Mouse (Mus musculus): ENCODE results near the gene Fmn2. TPM values are rescaled to one million over a fixed set of nuclear protein-coding genes. Genes with fewer than 3 reads are reported as not detected.

The Fmn2 gene
- 10.1 and 12.7 TPM in 2 replicates for polyA plus RNA-seq (2012; rRNA removed)

GRCm38 (mm10) chr1:174501661-174502030 is at the start of gene Fmn2:
Gene Fmn2 (plus strand): TSS chr1:174501825.

Other genes with a start within 250 kb of the Fmn2 start
- gene Olfr419, start 249.8 kb upstream of the Fmn2 start, polyA plus RNA-seq (2012; rRNA removed), result not detected in 2 replicates
- gene Mptx1, start 171.3 kb upstream of the Fmn2 start, polyA plus RNA-seq (2012; rRNA removed), result not detected in 2 replicates
- gene Olfr417, start 136.7 kb upstream of the Fmn2 start, polyA plus RNA-seq (2012; rRNA removed), result not detected in 2 replicates
- gene Olfr248, start 110.8 kb upstream of the Fmn2 start, polyA plus RNA-seq (2012; rRNA removed), result not detected in 2 replicates
- gene Olfr414, start 77.8 kb upstream of the Fmn2 start, polyA plus RNA-seq (2012; rRNA removed), result not detected in 2 replicates
- not detected in 2 replicates for gene Olfr220, start 59.7 kb upstream of the Fmn2 start, polyA plus RNA-seq (2012; rRNA removed)